In genomic region chr7:125601821-125602448, GRCm38 (mm10) we compare ENCODE assay signal across 25 mouse cellular contexts. TPM values are rescaled to one million over a fixed set of nuclear protein-coding genes. Genes with fewer than 3 reads are reported as not detected.
DNase-seq lines count a peak whose midpoint lies in the region; ATAC-seq and TF ChIP-seq lines count a peak whose summit lies in the region.
"Had no signal": no experiment of that assay in that cellular context is flagged by ENCODE, and none has a peak within 500 bp of the region (broad histone marks: within the 10 kb centered on the region; RNA-seq: fewer than 3 reads in every experiment).

No protein-coding gene starts in this region.

- WGBS in thymus, adult 2 months: 65% methylated on average over 11 of the region's 11 CpGs
- WGBS in limb, embryonic 10.5 days: 86% methylated on average over 11 of the region's 11 CpGs

- peak; percentile 45 for ATAC-seq in megakaryocyte, adult 5-6 weeks (ENCODE audit: poor library complexity, severe bottlenecking)
- ATAC-seq: activated CD4-positive, CD25-positive, alpha-beta regulatory T cell, adult 4 months; forebrain, embryonic 16.5 days had no signal

- no peak for TF ChIP-seq CTCF in thymus, adult 2 months (IDR thresholded peaks at IDR 0.05; ENCODE audit: borderline replicate concordance, control insufficient read depth, extremely low read depth, insufficient read depth, low read length, poor library complexity)
- no peak for TF ChIP-seq CTCF in bone marrow macrophage, adult 2 months (IDR thresholded peaks at IDR 0.05; ENCODE audit: low read depth, low read length)

- no peaks in the 10 kb centered on the region for H3K36me3 ChIP-seq in thymus, adult 2 months (ENCODE audit: control insufficient read depth, insufficient read depth, low read length)
- no peaks in the 10 kb centered on the region for H3K36me3 ChIP-seq in limb, embryonic 10.5 days
- H3K36me3 ChIP-seq: embryonic facial prominence, embryonic 15.5 days; heart, embryonic 12.5 days; hindbrain, embryonic 13.5 days; midbrain, embryonic 10.5 days; neural tube, embryonic 12.5 days; stomach, embryonic 15.5 days had no signal

- no peaks in the 10 kb centered on the region for H3K27me3 ChIP-seq in thymus, adult 2 months (ENCODE audit: control insufficient read depth, insufficient read depth, low read length)
- H3K27me3 ChIP-seq in limb, embryonic 10.5 days (ENCODE audit: low read depth, poor library complexity, severe bottlenecking): no peaks in the 10 kb centered on the region
- H3K27me3 ChIP-seq: embryonic facial prominence, embryonic 15.5 days; heart, embryonic 12.5 days; hindbrain, embryonic 13.5 days; neural tube, embryonic 12.5 days; stomach, embryonic 15.5 days had no signal

- TF ChIP-seq POLR2A in thymus, adult 2 months (IDR thresholded peaks at IDR 0.05; ENCODE audit: control insufficient read depth, extremely low read depth, insufficient read depth, low read length, poor library complexity): no peak
- no peak for TF ChIP-seq POLR2A in bone marrow macrophage, adult 2 months (IDR thresholded peaks at IDR 0.05; ENCODE audit: borderline replicate concordance, low read depth, low read length)

- no peak overlapping the region for H3K4me3 ChIP-seq in thymus, adult 2 months (ENCODE audit: control insufficient read depth, insufficient read depth, low read length)
- peak overlapping the region; percentile 15 for H3K4me3 ChIP-seq in bone marrow macrophage, adult 2 months (ENCODE audit: insufficient read depth, low read length)
- H3K4me3 ChIP-seq in limb, embryonic 10.5 days: no peak overlapping the region
- H3K4me3 ChIP-seq: embryonic facial prominence, embryonic 15.5 days; heart, embryonic 12.5 days; hindbrain, embryonic 13.5 days; left cerebral cortex, adult 2 months; midbrain, embryonic 10.5 days; neural tube, embryonic 12.5 days; stomach, embryonic 15.5 days had no signal

- H3K4me1 ChIP-seq in thymus, adult 2 months (replicated peaks; ENCODE audit: control insufficient read depth, insufficient read depth, low read length): peaks cover 78% of the 10 kb centered on the region
- peaks cover 55% of the 10 kb centered on the region for H3K4me1 ChIP-seq in bone marrow macrophage, adult 2 months (ENCODE audit: control insufficient read depth, insufficient read depth, low read length)
- peaks cover 3% of the 10 kb centered on the region; the same call in 1 of the 2 replicates for H3K4me1 ChIP-seq in limb, embryonic 10.5 days
- H3K4me1 ChIP-seq: neural tube, embryonic 12.5 days had no signal

- peak overlapping the region; percentile 28; the same call in 1 of the 2 replicates for H3K27ac ChIP-seq in thymus, adult 2 months (ENCODE audit: control insufficient read depth, insufficient read depth, low read length)
- peak overlapping the region; percentile 83 for H3K27ac ChIP-seq in bone marrow macrophage, adult 2 months (ENCODE audit: insufficient read depth, low read depth, low read length)
- no peak overlapping the region for H3K27ac ChIP-seq in limb, embryonic 10.5 days
- H3K27ac ChIP-seq: embryonic facial prominence, embryonic 15.5 days; hindbrain, embryonic 13.5 days; left cerebral cortex, adult 2 months; liver, embryonic 14.5 days; midbrain, embryonic 10.5 days; neural tube, embryonic 12.5 days; stomach, embryonic 15.5 days had no signal

- H3K9me3 ChIP-seq in limb, embryonic 10.5 days (replicated peaks): no peaks in the 10 kb centered on the region
- H3K9me3 ChIP-seq: embryonic facial prominence, embryonic 15.5 days; heart, embryonic 12.5 days; hindbrain, embryonic 13.5 days; midbrain, embryonic 10.5 days; neural tube, embryonic 12.5 days; stomach, embryonic 15.5 days had no signal

- DNase-seq in thymus, adult 2 months: no peak
- no peak for DNase-seq in thymus, postnatal 14 days
- DNase-seq in limb, embryonic 10.5 days (ENCODE audit: low spot score): no peak
- DNase-seq in ovary, postnatal 14 days (ENCODE audit: low spot score): no peak
- no peak for DNase-seq in embryo, embryonic 9.5 days (ENCODE audit: extremely low spot score)
- DNase-seq: adrenal gland, postnatal 10 days; cerebellum, adult 18-20 months; cerebellum, postnatal 25 days; embryo, embryonic 11 days; heart, postnatal 14 days; kidney, postnatal 36 days; left cerebral cortex, postnatal 4 days; lung, postnatal 14 days had no signal

RNA-seq across cellular contexts. Expression of gene Il21r, which starts 1.3 kb away (rescaled TPM):
- polyA plus RNA-seq in thymus, adult 2 months (2012; rRNA removed): 177 and 188 TPM in 2 replicates
- polyA plus RNA-seq in bone marrow macrophage, adult 2 months (2012; ENCODE audit: insufficient read depth, insufficient read length, missing spikeins): 37.0 and 37.4 TPM in 2 replicates
- total RNA-seq in megakaryocyte, adult 5-6 weeks (2015): 0.62 and 0.83 TPM in 2 replicates
- total RNA-seq in megakaryocyte, adult 5-6 weeks (2017): 1.8 and 2.2 TPM in 2 replicates
- polyA plus RNA-seq in limb, embryonic 10.5 days (2016; fragmentation: Nextera tagmentation; extraction: Ambion mirVana): 0.19 and 0.21 TPM in 2 replicates

RNA-seq across cellular contexts. Expression of gene Il4ra, which starts 50.0 kb away (rescaled TPM):
- 141 and 189 TPM in 2 replicates for polyA plus RNA-seq in thymus, adult 2 months (2012; rRNA removed)
- 56.6 and 65.8 TPM in 2 replicates for polyA plus RNA-seq in bone marrow macrophage, adult 2 months (2012; ENCODE audit: insufficient read depth, insufficient read length, missing spikeins)
- 11.9 and 15.9 TPM in 2 replicates for total RNA-seq in megakaryocyte, adult 5-6 weeks (2015)
- 29.8 and 31.7 TPM in 2 replicates for total RNA-seq in megakaryocyte, adult 5-6 weeks (2017)
- polyA plus RNA-seq in limb, embryonic 10.5 days (2016; fragmentation: Nextera tagmentation; extraction: Ambion mirVana): 3.1 and 4.2 TPM in 2 replicates

Comparison
In these comparisons a context has a peak if more than half of its experiments do, and no peak if none do; other contexts are left out.
1. RNA of gene Il21r, which starts 1.3 kb away (polyA plus RNA-seq): 177 to 188 TPM in thymus, adult 2 months and 37.0 to 37.4 TPM in bone marrow macrophage, adult 2 months; 0.19 to 0.21 TPM in limb, embryonic 10.5 days; every median in the first group is over 10 times any median in the second.
2. RNA of gene Il4ra, which starts 50.0 kb away (polyA plus RNA-seq): 141 to 189 TPM in thymus, adult 2 months and 56.6 to 65.8 TPM in bone marrow macrophage, adult 2 months; 3.1 to 4.2 TPM in limb, embryonic 10.5 days; every median in the first group is over 10 times any median in the second.